Mouse (Mus musculus): ENCODE results near the gene Rab30.

Gene Rab30

GRCm38 (mm10) chr7:92741152-92741860, at the start of gene Rab30:
Gene Rab30, plus strand, starts transcription at chr7:92741603.
- DNase-seq (ENCODE audit: low read depth, low spot score): peak; percentile 96

GRCm38 (mm10) chr7:92696395-92696794, 45.0 kb upstream of the Rab30 start:
- DNase-seq (ENCODE audit: low read depth, low spot score): no peak

DNA sequence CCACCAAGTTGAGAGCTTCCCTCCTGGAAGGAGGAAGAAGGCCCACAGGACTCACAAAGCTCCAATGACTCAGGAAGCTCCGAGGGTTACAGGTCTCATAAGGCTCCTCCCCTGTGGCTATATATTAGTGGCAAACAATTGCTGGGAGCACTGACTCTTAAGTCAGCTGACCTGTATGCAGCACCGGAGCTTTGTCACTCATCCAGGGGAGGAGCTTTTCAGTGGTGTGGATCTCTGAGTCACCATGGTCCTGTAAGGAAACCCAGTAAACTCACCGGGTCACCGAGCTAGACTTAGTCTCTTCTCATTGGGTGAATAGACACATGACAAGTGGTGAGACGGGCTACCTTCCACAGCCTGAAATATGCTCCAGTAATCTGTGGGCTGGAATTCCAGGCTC, 42.6 kb upstream of the Rab30 start:
- DNase-seq (ENCODE audit: low read depth, low spot score): no peak

- DNase-seq (ENCODE audit: low read depth, low spot score): no peak
Observed at GRCm38 (mm10) chr7:92703661-92704060, 37.7 kb upstream of the Rab30 start.

DNA sequence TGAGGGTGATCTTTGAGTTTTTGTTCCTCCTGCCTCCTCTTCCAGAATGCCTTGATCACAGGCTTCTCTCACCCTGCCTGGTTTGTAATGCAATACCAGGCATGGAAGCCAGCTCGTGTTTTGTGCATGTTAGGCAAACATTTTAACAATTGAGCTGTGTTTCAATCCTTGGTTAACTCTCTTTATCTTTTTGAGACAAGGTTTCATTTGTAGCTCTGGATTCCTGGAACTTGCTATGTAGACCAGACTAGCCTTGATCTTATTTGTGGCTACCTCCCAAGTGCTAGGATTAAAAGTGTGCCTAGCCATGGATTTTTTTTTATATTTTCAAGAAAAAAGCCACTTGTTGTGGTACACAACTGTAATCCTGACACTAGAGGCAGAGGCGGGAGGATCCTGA, 35.9 kb upstream of the Rab30 start:
- no peak for DNase-seq (ENCODE audit: low read depth, low spot score)

DNA sequence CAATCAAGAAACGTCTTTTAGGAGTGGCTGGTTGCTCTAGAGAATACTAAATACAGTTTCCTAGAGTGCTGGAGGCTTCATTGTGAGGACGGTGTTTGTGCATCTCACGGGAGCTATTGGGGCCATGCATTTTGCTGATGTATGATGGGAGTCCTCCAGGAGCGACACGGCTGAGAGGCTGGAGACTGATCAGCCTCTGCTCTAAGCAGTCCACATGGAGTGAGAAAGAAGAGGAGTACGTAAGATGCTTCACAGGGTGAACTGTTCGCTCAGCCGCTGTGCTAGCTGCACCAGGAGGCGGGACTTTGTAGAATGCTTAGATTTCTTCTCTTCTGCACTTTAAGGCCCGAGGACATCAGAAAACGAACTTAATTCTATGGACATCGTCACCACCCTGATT, 34.7 kb upstream of the Rab30 start:
- DNase-seq (ENCODE audit: low read depth, low spot score): no peak

DNA sequence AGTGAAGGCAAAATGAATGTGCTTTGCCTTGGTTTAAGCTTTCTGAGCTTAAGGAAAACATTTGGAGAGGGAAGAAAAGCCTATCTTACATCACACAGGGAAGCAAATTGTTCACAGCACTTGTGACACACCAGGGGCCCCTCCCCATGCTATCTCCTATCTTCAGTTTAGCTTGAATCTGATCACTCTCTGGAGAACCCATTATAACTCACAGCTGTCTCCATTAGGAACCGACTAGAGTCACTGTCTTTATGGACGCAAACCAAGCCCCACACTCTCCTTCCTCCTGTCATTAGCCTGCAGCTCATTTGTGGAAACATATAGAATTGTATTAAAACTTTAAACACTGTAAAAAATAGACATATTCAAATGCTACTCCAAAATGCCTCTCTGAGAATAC, 31.8 kb upstream of the Rab30 start:
- DNase-seq (ENCODE audit: low read depth, low spot score): no peak

- DNase-seq (ENCODE audit: low read depth, low spot score): peak; percentile 10
Observed at GRCm38 (mm10) chr7:92711593-92711992, 29.8 kb upstream of the Rab30 start.

GRCm38 (mm10) chr7:92715055-92715454, 26.3 kb upstream of the Rab30 start:
- DNase-seq (ENCODE audit: low read depth, low spot score): no peak

- DNase-seq (ENCODE audit: low read depth, low spot score): no peak
Observed at GRCm38 (mm10) chr7:92720156-92720905, 21.1 kb upstream of the Rab30 start.

GRCm38 (mm10) chr7:92723750-92724149, 17.7 kb upstream of the Rab30 start:
- DNase-seq (ENCODE audit: low read depth, low spot score): no peak

DNA sequence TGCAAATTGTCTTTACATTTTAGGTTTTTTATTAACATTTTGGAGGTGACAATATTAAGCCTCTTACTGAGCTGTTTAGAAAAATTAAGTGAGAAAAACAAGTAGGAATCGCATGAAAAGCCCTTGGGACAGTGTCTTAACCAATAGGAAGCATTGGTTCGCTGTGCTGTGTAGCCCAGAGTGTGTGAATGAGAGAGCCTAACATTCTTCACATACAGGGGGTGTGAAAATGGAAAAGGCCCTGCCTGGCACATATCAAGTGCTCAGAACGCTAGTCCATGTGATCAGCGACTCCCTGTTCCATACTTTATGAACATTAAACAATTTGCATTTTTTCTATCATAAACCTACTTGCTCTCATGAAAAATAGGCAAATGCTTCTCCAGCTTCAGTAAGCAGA, 17.1 kb upstream of the Rab30 start:
- no peak for DNase-seq (ENCODE audit: low read depth, low spot score)

- peak; percentile 3 for DNase-seq (ENCODE audit: low read depth, low spot score)
Observed at GRCm38 (mm10) chr7:92729583-92729982, 11.8 kb upstream of the Rab30 start.

- DNase-seq (ENCODE audit: low read depth, low spot score): no peak
Observed at GRCm38 (mm10) chr7:92730465-92730864, 10.9 kb upstream of the Rab30 start.

GRCm38 (mm10) chr7:92730959-92731358, 10.4 kb upstream of the Rab30 start:
- DNase-seq (ENCODE audit: low read depth, low spot score): no peak

- no peak for DNase-seq (ENCODE audit: low read depth, low spot score)
Observed at GRCm38 (mm10) chr7:92732136-92732535, 9.3 kb upstream of the Rab30 start.

DNA sequence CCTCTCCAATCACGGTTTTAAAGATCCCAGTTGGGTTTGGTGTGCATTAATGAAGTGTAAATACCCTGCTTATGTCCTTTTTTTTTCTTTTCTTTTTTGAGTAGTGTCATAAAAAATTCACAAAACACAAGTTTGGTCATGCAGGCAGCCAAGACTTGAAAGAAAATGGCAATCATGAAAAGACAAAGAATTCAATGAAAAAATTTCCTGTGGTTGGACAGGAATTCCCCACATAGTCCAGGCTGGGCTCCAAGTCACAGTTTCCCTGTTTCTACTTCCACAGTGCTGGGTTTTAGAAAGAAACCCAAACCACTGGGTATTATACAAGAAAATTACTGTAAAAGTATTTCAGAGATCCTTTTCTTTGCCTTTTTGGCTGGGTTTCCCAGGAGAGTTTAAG, 3.8 kb upstream of the Rab30 start:
- DNase-seq (ENCODE audit: low read depth, low spot score): no peak

DNA sequence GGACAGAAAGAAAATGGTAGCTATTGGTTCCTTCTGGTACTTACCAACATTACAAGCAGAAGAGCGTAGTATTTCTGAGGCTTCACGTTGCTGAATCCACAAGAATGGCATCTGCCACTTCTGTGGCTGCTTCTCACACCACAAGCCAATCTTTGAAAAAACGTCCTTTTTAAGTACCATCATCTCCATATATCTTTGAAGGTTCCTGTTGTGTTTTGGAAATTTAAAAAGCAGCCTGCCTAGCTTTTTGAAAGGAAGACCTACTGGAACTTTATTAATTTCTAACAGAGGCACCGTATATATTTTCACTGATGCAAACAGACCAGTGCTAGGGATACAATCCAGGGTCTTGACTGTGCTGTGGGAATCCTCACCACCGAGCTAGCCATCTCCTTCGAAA, 1.4 kb upstream of the Rab30 start:
- peak; percentile 4 for DNase-seq (ENCODE audit: low read depth, low spot score)

GRCm38 (mm10) chr7:92740411-92741115, 840 bp upstream of the Rab30 start:
- no peak for DNase-seq (ENCODE audit: low read depth, low spot score)

DNA sequence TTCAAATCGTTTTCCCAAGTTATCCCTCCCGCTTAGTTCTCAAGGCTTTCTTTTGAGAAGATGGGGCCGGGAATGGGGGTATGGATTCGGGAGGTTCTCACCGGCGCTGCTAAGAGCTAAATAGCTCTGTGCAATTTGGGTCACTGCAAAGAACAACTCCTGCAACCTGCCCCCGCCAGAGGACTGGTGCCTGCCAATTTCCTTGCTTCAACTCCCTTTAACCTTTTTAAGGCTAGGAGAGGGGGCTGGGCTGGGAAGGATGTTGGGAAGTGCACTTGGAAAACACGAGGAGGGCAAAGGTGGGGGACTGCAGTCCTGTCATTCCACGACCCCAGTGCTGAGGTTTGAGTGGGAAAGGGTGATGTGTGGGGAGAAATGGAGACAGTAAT, 452 bp downstream of the Rab30 start:
- DNase-seq (ENCODE audit: low read depth, low spot score): no peak

GRCm38 (mm10) chr7:92742341-92742741, 938 bp downstream of the Rab30 start:
- peak; percentile 38 for DNase-seq (ENCODE audit: low read depth, low spot score)

DNA sequence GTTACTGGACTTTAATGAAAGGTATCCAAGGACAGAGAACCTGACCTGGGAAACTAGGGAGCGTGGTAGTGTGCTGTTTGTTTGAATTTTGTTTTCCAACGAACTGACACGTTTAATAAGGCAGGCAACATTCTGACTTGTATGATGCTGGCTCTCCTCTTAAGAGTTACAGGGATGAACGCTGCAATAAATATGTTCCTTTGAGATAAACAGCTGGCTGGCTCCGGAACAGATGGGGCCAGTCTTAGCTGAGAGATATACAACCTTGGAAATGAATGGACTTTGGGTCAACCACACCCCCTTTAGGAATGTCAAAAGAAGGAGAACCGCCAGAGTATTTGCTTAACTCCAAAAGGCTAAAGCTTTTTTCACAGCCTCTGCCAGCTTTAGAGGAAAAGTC, 1.4 kb downstream of the Rab30 start:
- peak; percentile 9 for DNase-seq (ENCODE audit: low read depth, low spot score)

DNA sequence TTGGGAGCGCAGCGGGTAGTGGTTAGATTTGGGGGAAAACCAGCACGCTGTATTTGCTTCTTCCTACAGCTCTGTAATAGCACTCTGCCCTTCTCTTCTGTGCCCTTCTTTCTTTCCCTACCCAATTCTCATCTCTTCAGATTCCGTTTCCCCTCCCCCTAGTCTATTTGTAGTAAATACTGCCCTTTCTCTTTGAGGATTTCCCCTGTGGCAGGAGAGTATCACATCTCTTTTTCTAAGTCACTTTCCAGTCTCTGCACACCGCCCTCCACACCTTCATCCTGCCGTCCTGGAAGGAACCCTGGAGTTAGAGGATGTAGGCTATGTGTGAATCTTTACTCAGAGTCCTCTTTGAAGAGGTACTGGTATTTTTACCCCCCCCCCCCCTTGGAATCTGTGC, 1.9 kb downstream of the Rab30 start:
- DNase-seq (ENCODE audit: low read depth, low spot score): peak; percentile 8

All from CD4-positive, CD25-positive, alpha-beta regulatory T cell, adult 2 months (primary cell).